Mouse (Mus musculus): ENCODE data around the gene Atp6v0a1. TPM values are rescaled to one million over a fixed set of nuclear protein-coding genes. Genes with fewer than 3 reads are reported as not detected.

Atp6v0a1 gene
- 10 to 100 TPM; 89.3 to 90.2 TPM for total RNA-seq (2021)
- long read RNA-seq, experiment 1, transcript Atp6v0a1-203 (21 exons, 2,716 nt): major isoform, 30 of 96 reads
- long read RNA-seq, experiment 1, partial matches to known transcripts: 10 of 96 reads
- long read RNA-seq, experiment 1, other reads (novel, unspliced or antisense): 56 of 96 reads
- long read RNA-seq, experiment 2, transcript Atp6v0a1-203 (21 exons, 2,716 nt): major isoform, 36 of 103 reads
- long read RNA-seq, experiment 2, partial matches to known transcripts: 9 of 103 reads
- long read RNA-seq, experiment 2, other reads (novel, unspliced or antisense): 58 of 103 reads

GRCm38 (mm10) chr11:101009046-101009887 is at the start of gene Atp6v0a1:
Gene Atp6v0a1 (plus strand): TSS chr11:101009452.
- peak; percentile 97 to 98 for DNase-seq
- intact Hi-C loops (cut with DNase I): no loop called here

GRCm38 (mm10) chr11:100959464-100959810 is 49.8 kb upstream of the Atp6v0a1 start:
- intact Hi-C loops (cut with DNase I): loop anchor here (5.0 kb wide), 2 partner anchors 192 to 247 kb away; partner anchors contain the start of genes Hspb9 and Kat2a
- peak; percentile 78 to 82 for DNase-seq

GRCm38 (mm10) chr11:100959826-100960225 is 49.4 kb upstream of the Atp6v0a1 start:
- intact Hi-C loops (cut with DNase I): loop anchor here (5.0 kb wide), 2 partner anchors 193 to 248 kb away; partner anchors contain the start of genes Hspb9 and Kat2a
- DNase-seq: no peak

GRCm38 (mm10) chr11:100960540-100960939 is 48.7 kb upstream of the Atp6v0a1 start:
- DNase-seq: peak; percentile 76 to 83
- intact Hi-C loops (cut with DNase I): no loop called here

- intact Hi-C loops (cut with DNase I): no loop called here
- peak; percentile 66 to 69 for DNase-seq
Observed at GRCm38 (mm10) chr11:100962371-100962911, 46.8 kb upstream of the Atp6v0a1 start.

GRCm38 (mm10) chr11:100963647-100964046 is 45.6 kb upstream of the Atp6v0a1 start:
- peak; percentile 68 to 73 for DNase-seq
- intact Hi-C loops (cut with DNase I): no loop called here

- no peak for DNase-seq
- intact Hi-C loops (cut with DNase I): no loop called here
Observed at GRCm38 (mm10) chr11:100964180-100964579, 45.1 kb upstream of the Atp6v0a1 start.

GRCm38 (mm10) chr11:100964901-100965542 is 44.2 kb upstream of the Atp6v0a1 start:
- intact Hi-C loops (cut with DNase I): no loop called here
- no peak for DNase-seq

- intact Hi-C loops (cut with DNase I): no loop called here
Observed at GRCm38 (mm10) chr11:100965760-100966159, 43.5 kb upstream of the Atp6v0a1 start.

GRCm38 (mm10) chr11:100967376-100967775 is 41.9 kb upstream of the Atp6v0a1 start:
- intact Hi-C loops (cut with DNase I): no loop called here
- DNase-seq: peak in 1 of 2 experiments; percentile 36

More at GRCm38 (mm10) chr11:100965760-100966159, 43.5 kb upstream of the Atp6v0a1 start:
- DNase-seq: peak in 1 of 2 experiments; percentile 32

GRCm38 (mm10) chr11:100967881-100968420 is 41.3 kb upstream of the Atp6v0a1 start:
- no peak for DNase-seq
- intact Hi-C loops (cut with DNase I): no loop called here

GRCm38 (mm10) chr11:100968501-100968900 is 40.8 kb upstream of the Atp6v0a1 start:
- no peak for DNase-seq
- intact Hi-C loops (cut with DNase I): no loop called here

GRCm38 (mm10) chr11:100969189-100969743 is 40.0 kb upstream of the Atp6v0a1 start:
- intact Hi-C loops (cut with DNase I): no loop called here
- DNase-seq: peak; percentile 55 to 57

GRCm38 (mm10) chr11:100969744-100970556 is 39.3 kb upstream of the Atp6v0a1 start:
- peak; percentile 70 to 72 for DNase-seq
- intact Hi-C loops (cut with DNase I): no loop called here

GRCm38 (mm10) chr11:100970557-100970937 is 38.7 kb upstream of the Atp6v0a1 start, which contains the start of gene Cavin1:
Gene Cavin1 (minus strand): TSS chr11:100970887.
- intact Hi-C loops (cut with DNase I): no loop called here
- peak; percentile 99 to 100 for DNase-seq

GRCm38 (mm10) chr11:100971455-100971854 is 37.8 kb upstream of the Atp6v0a1 start:
- DNase-seq: no peak
- intact Hi-C loops (cut with DNase I): no loop called here

- no peak for DNase-seq
- intact Hi-C loops (cut with DNase I): no loop called here
Observed at GRCm38 (mm10) chr11:100973245-100973644, 36.0 kb upstream of the Atp6v0a1 start.

- intact Hi-C loops (cut with DNase I): no loop called here
- peak; percentile 38 to 62 for DNase-seq
Observed at GRCm38 (mm10) chr11:100974381-100974970, 34.8 kb upstream of the Atp6v0a1 start.

- intact Hi-C loops (cut with DNase I): no loop called here
- DNase-seq: peak in 1 of 2 experiments; percentile 40
Observed at GRCm38 (mm10) chr11:100975241-100975640, 34.0 kb upstream of the Atp6v0a1 start.

Measured in heart, postnatal 14 days (tissue).